Mouse (Mus musculus): ENCODE results near the gene Sh3bp5l.

DNA sequence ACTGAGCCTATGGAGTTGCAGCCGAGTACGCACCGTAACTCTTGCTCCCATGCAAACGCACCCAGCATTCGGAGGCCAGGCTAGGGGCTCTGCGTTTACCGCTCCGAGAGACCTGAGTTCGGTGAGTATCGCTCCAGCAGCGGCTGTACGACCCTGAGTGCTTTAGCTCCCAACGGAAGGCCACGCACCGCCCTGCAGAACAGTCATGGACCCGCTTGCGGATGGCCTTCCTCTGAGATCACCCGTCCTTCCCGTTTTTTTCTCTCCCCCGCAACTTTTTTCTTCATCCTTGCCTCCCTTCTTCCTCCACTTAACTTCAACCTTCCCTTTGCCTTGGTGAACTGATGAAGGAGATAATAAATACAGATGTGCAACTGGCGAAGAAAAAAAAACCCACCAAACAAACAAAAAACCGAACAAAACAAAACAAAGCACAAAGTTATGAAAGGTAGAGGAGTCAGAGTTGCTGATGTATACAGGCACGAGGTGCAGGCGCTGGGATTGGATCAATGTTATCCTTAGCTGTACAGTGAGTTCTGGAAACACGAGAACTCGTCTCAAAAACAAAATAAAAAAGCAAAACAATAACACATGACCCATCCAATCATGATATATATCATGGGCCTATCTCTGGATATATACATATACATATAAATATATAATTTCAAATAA is 27.6 kb upstream of the Sh3bp5l start:
- TF ChIP-seq POLR2A (IDR thresholded peaks at IDR 0.05; ENCODE audit: borderline replicate concordance, insufficient read depth, low read length) (no peak), CTCF (IDR thresholded peaks at IDR 0.05; ENCODE audit: borderline replicate concordance, insufficient read depth, low read depth, low read length) (no peak)

Data from cerebellum, adult 2 months (tissue).